Mouse (Mus musculus): ENCODE data around the gene Hmg20a. TPM values are rescaled to one million over a fixed set of nuclear protein-coding genes. Genes with fewer than 3 reads are reported as not detected.

Gene Hmg20a
- polyA plus RNA-seq, 1 experiment from 2014 or later = 65.9 TPM

DNA sequence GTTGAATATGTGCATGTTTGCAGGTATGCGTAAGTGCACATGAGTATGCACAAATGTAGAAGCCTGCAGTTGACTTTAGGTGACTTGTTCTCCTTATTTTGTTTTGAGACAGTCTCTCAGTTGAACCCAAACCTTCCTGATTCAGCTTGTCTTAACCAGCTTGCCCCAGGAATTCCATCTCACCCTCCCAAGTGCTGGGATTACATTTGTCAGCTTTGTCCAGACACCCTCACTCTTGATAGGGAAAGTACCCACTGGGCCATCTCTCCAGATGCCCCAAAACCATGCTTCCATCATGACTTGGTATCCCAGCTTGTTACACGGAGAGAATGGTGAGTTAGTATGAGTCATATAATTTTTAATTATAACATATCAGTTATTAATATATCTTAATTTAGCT, 44.6 kb downstream of the Hmg20a start:
- Histone ChIP-seq H3K9me3 (ENCODE audit: control insufficient read depth, low read length) (no peaks in the 10 kb centered on the region), H3K27ac (ENCODE audit: low read depth, low read length) (no peak overlapping the region), H3K9ac (ENCODE audit: low read length) (no peak overlapping the region), H3K27me3 (ENCODE audit: control insufficient read depth, insufficient read depth, low read length) (no peaks in the 10 kb centered on the region), H3K4me3 (ENCODE audit: low read depth, low read length) (no peak overlapping the region), H3K4me2 (no peak overlapping the region), H3K4me1 (ENCODE audit: control insufficient read depth, insufficient read depth, low read length) (peaks cover 11% of the 10 kb centered on the region), H3K36me3 (ENCODE audit: control insufficient read depth, insufficient read depth, low read length) (0 out of 2 replicates have a peak, but pooled peaks cover 3% of the 10 kb centered on the region)
- WGBS = 96% methylated on average over 2 of the region's 2 CpGs
- ATAC-seq (ENCODE audit: low FRiP score) (no peak), DNase-seq (ENCODE audit: low spot score, missing footprints) (no peak)

DNA sequence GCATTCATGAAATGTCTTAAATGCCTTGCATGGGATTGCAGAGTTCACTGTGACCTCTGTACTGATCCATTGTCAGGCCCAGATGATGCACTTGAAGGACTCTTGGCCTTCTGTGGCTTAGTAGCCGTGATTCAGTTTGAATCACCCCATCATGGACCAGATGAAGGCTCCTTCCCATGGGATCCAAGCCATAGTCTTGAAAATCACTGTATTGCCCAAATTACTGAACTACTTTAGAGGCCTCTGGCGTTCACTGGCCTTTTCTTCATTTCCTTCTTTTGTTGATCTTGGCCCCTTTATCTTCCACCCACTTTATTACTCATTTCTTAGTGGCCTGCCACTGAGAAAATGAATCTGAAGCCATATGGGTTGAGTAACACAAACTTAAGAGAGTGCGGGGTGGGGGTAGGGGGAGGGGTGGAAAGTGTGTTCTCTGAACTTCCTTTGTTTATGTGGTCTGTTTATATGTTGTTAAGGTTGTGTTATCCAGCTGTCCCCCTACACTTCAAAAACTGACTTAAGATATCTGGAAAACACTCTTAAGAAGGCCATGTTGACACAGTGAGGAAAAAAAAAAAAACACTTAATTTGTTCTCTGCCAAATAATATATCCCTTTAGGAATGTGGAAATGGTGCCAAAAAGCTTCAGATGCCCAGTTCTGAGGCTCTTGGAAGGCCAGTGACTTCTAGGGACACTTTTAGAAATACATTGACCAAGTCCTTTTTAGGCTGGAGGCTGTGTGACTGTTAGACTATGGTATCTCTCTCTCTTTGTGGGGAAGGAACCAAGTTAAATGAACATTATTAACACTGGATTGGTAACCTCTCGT, 45.5 kb downstream of the Hmg20a start:
- 68% methylated on average over 4 of the region's 4 CpGs for WGBS

DNA sequence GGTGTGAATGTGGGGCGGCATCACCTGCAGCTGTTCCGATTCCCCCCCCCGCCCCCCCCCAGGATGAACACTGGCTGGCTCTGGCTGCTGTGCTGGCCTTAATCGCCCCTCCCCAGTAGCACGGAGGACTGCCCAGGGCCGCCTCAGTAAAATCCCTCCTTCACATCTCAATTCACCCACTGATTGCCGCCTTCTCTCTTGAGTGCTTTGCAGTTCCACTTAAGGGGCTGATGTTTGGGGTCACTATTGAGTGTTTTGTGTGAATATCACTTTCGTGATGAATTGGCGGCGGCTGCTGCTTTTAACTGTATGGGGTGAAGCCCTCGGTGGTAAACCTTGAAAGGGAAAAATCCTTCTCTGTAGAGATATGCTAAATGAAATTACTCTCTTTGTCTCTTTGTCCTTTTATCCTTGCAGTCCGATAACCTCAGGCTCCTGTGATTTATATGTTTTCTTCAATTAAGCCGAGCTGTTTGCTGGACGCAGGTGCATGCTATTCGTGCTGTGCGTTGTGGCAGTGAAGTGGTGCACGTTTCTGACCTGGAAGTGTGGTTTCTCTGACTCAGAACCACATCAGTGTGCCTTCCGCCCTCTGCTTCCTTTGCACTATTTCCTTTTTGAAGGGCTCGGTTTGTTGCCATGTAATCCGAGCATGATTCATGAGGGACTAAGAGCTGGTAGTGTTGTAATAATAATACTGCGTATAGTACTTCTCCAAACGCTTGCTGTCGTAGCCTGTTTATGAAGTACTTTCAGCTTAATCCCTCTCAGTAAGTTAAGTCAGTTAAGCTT, 46.6 kb downstream of the Hmg20a start:
- ATAC-seq (ENCODE audit: low FRiP score) (0 out of 2 replicates have a peak, but pooled peaks have one; percentile 16), DNase-seq (ENCODE audit: low spot score, missing footprints) (no peak)
- WGBS = 35% methylated on average over 23 of the region's 23 CpGs
- H3K27ac ChIP-seq (ENCODE audit: low read depth, low read length) = no peak overlapping the region
- no peak overlapping the region for H3K4me3 ChIP-seq (ENCODE audit: low read depth, low read length)
- no peak overlapping the region for H3K4me2 ChIP-seq
- peaks cover 8% of the 10 kb centered on the region; the same call in 1 of the 2 replicates for H3K36me3 ChIP-seq (ENCODE audit: control insufficient read depth, insufficient read depth, low read length)
- no peaks in the 10 kb centered on the region for H3K9me3 ChIP-seq (ENCODE audit: control insufficient read depth, low read length)
- no peaks in the 10 kb centered on the region for H3K27me3 ChIP-seq (ENCODE audit: control insufficient read depth, insufficient read depth, low read length)
- H3K9ac ChIP-seq (ENCODE audit: low read length) = no peak overlapping the region
- peaks cover 11% of the 10 kb centered on the region for H3K4me1 ChIP-seq (ENCODE audit: control insufficient read depth, insufficient read depth, low read length)

More for the DNA sequence above, 45.5 kb downstream of the Hmg20a start:
- DNase-seq (ENCODE audit: low spot score, missing footprints) (no peak), ATAC-seq (ENCODE audit: low FRiP score) (no peak)
- H3K4me3 ChIP-seq (ENCODE audit: low read depth, low read length) = no peak overlapping the region
- H3K9ac ChIP-seq (ENCODE audit: low read length) = no peak overlapping the region
- H3K9me3 ChIP-seq (ENCODE audit: control insufficient read depth, low read length) = no peaks in the 10 kb centered on the region
- H3K27me3 ChIP-seq (ENCODE audit: control insufficient read depth, insufficient read depth, low read length) = no peaks in the 10 kb centered on the region
- no peak overlapping the region for H3K4me2 ChIP-seq
- peaks cover 11% of the 10 kb centered on the region for H3K4me1 ChIP-seq (ENCODE audit: control insufficient read depth, insufficient read depth, low read length)
- H3K36me3 ChIP-seq (ENCODE audit: control insufficient read depth, insufficient read depth, low read length) = 0 out of 2 replicates have a peak, but pooled peaks cover 3% of the 10 kb centered on the region
- H3K27ac ChIP-seq (ENCODE audit: low read depth, low read length) = no peak overlapping the region

DNA sequence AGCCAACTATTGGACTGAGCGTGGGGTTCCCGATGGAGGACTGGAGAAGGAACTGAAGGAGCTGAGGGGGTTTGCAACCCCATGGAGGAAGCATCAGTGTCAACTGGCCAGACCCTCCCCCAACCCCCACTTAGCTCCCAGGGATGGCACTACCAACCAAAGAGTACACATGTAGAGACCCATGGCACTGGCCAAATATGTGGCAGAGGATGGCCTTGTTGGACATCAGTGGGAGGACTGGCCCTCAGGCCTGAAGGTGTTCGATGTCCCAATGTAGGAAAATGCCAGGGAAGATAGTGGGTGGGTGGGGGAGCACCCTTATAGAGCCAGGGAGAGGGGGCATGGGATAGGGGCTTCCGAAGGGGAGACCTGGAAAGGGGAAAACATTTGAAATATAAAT, 47.8 kb downstream of the Hmg20a start:
- H3K36me3 ChIP-seq (ENCODE audit: control insufficient read depth, insufficient read depth, low read length) = peaks cover 8% of the 10 kb centered on the region; the same call in 1 of the 2 replicates
- H3K4me1 ChIP-seq (ENCODE audit: control insufficient read depth, insufficient read depth, low read length) = peaks cover 11% of the 10 kb centered on the region
- no peak overlapping the region for H3K27ac ChIP-seq (ENCODE audit: low read depth, low read length)
- H3K9me3 ChIP-seq (ENCODE audit: control insufficient read depth, low read length) = no peaks in the 10 kb centered on the region
- H3K4me2 ChIP-seq = no peak overlapping the region
- H3K9ac ChIP-seq (ENCODE audit: low read length) = no peak overlapping the region
- 94% methylated on average over 4 of the region's 4 CpGs for WGBS
- DNase-seq (ENCODE audit: low spot score, missing footprints) = no peak
- no peaks in the 10 kb centered on the region for H3K27me3 ChIP-seq (ENCODE audit: control insufficient read depth, insufficient read depth, low read length)
- no peak overlapping the region for H3K4me3 ChIP-seq (ENCODE audit: low read depth, low read length)
- ATAC-seq (ENCODE audit: low FRiP score) = no peak

DNA sequence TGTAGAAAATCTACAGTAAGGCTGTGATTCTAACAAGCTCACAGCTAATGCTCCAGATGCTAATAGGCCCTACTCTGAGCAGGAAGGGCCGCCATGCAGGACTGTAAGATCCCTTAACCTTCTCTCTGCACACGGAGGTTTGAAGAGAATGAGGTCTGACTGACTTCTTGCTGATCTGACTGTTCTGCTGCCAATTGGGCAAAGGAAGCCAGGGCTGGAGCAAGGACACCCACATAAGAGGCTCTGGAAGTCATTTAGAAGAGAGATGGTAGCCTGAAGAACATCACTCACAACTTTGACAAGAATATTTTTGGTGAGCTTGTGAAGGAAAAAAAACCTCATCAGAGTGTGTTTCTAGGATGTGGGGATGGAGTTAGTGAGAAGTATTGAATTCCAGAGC, 51.2 kb downstream of the Hmg20a start:
- 64% methylated on average over 2 of the region's 2 CpGs for WGBS
- DNase-seq (ENCODE audit: low spot score, missing footprints) = no peak
- no peak for ATAC-seq (ENCODE audit: low FRiP score)

DNA sequence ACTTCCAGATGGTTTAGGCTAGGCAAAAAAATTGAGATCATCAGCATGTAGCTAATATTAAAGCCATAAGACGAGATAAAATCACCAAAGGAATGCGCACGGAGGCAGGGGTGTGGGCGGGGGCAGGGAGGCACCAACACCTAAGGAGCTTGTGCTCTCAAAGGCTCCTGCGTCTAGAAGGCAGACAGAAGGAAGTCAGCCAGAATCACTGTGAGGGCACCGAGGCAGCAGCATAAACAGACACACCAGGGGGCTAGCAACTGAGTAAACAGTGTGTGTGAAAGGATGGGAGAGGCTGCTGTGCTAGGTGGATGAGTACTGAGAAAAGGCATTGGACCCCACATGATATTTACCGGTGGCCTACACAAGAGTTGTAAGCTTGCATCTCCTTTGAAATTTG, 51.9 kb downstream of the Hmg20a start:
- Histone ChIP-seq H3K4me3 (ENCODE audit: low read depth, low read length) (no peak overlapping the region), H3K9ac (ENCODE audit: low read length) (no peak overlapping the region), H3K36me3 (ENCODE audit: control insufficient read depth, insufficient read depth, low read length) (peaks cover 8% of the 10 kb centered on the region; the same call in 1 of the 2 replicates), H3K27ac (ENCODE audit: low read depth, low read length) (no peak overlapping the region), H3K4me2 (no peak overlapping the region), H3K4me1 (ENCODE audit: control insufficient read depth, insufficient read depth, low read length) (peaks cover 1% of the 10 kb centered on the region), H3K9me3 (ENCODE audit: control insufficient read depth, low read length) (no peaks in the 10 kb centered on the region), H3K27me3 (ENCODE audit: control insufficient read depth, insufficient read depth, low read length) (no peaks in the 10 kb centered on the region)
- WGBS = 31% methylated on average over 7 of the region's 7 CpGs
- peak; percentile 64 for DNase-seq (ENCODE audit: low spot score, missing footprints)
- ATAC-seq (ENCODE audit: low FRiP score) = no peak

More for the DNA sequence above, 51.2 kb downstream of the Hmg20a start:
- Histone ChIP-seq H3K27ac (ENCODE audit: low read depth, low read length) (no peak overlapping the region), H3K36me3 (ENCODE audit: control insufficient read depth, insufficient read depth, low read length) (peaks cover 8% of the 10 kb centered on the region; the same call in 1 of the 2 replicates), H3K9me3 (ENCODE audit: control insufficient read depth, low read length) (no peaks in the 10 kb centered on the region), H3K4me3 (ENCODE audit: low read depth, low read length) (no peak overlapping the region), H3K27me3 (ENCODE audit: control insufficient read depth, insufficient read depth, low read length) (no peaks in the 10 kb centered on the region), H3K4me1 (ENCODE audit: control insufficient read depth, insufficient read depth, low read length) (peaks cover 8% of the 10 kb centered on the region), H3K9ac (ENCODE audit: low read length) (no peak overlapping the region), H3K4me2 (no peak overlapping the region)

DNA sequence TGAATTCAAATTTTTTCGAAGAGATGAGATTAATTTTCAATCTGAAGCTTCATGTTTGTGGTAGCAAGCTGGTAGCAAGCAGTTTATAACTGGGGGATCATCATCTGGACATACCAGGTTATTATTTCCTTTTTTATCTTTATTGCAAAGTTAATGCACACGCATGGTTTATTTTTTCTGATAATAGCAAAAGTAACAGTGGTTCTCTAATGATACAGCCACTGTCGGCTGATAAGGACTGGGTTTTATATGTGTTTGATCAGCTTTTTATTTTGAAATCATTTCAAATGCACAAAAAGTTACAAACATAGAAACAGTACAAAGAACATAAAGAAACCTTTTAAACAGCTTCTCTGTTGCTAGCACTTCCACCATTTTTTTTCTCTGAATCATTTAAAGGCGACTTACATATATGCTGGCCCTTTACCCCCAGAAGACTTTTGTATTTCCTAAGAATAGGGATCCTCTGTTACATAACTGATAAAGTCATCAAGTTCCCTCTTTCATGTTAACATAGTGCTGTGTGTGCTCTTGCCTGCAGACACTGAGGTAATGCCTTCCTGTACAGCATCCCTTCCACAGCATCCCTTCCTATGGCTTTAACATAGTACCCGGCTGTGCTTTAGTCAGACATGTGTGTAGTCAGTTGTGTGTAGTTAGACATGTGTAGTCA, 60.7 kb downstream of the Hmg20a start:
- Histone ChIP-seq H3K27ac (ENCODE audit: low read depth, low read length) (no peak overlapping the region), H3K9ac (ENCODE audit: low read length) (no peak overlapping the region), H3K4me3 (ENCODE audit: low read depth, low read length) (no peak overlapping the region), H3K27me3 (ENCODE audit: control insufficient read depth, insufficient read depth, low read length) (no peaks in the 10 kb centered on the region), H3K4me2 (no peak overlapping the region), H3K36me3 (ENCODE audit: control insufficient read depth, insufficient read depth, low read length) (no peaks in the 10 kb centered on the region), H3K9me3 (ENCODE audit: control insufficient read depth, low read length) (no peaks in the 10 kb centered on the region), H3K4me1 (ENCODE audit: control insufficient read depth, insufficient read depth, low read length) (no peaks in the 10 kb centered on the region)
- WGBS = 90% methylated on average over 5 of the region's 5 CpGs
- DNase-seq (ENCODE audit: low spot score, missing footprints) = no peak
- ATAC-seq (ENCODE audit: low FRiP score) = no peak

DNA sequence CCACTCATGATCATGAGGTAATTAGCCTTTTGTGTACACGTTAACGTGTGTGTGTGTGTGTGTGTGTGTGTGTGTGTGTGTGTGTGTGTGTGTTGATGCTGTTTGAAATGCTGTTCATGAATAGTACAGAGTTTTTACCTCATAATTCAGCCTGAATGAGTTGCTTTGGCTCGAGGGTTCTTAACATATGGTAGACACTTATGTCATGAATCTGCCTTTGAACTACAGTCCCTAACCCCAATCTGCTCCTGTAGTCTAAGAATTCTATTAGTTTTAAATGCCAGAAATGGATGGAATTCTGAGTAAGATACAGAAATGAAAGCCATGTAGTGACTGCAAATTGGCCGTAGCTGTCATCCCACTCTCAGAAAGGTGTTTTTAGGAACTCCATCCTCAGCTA, 64.2 kb downstream of the Hmg20a start:
- Histone ChIP-seq H3K4me2 (no peak overlapping the region), H3K9ac (ENCODE audit: low read length) (no peak overlapping the region), H3K27me3 (ENCODE audit: control insufficient read depth, insufficient read depth, low read length) (no peaks in the 10 kb centered on the region), H3K27ac (ENCODE audit: low read depth, low read length) (no peak overlapping the region), H3K36me3 (ENCODE audit: control insufficient read depth, insufficient read depth, low read length) (no peaks in the 10 kb centered on the region), H3K4me3 (ENCODE audit: low read depth, low read length) (no peak overlapping the region), H3K9me3 (ENCODE audit: control insufficient read depth, low read length) (no peaks in the 10 kb centered on the region), H3K4me1 (ENCODE audit: control insufficient read depth, insufficient read depth, low read length) (no peaks in the 10 kb centered on the region)
- WGBS = 91% methylated on average over 4 of the region's 4 CpGs
- DNase-seq (ENCODE audit: low spot score, missing footprints) (no peak), ATAC-seq (ENCODE audit: low FRiP score) (no peak)
